Mouse (Mus musculus): ENCODE data around the gene Triap1. TPM values are rescaled to one million over a fixed set of nuclear protein-coding genes. Genes with fewer than 3 reads are reported as not detected.

Gene Triap1
- polyA plus RNA-seq, 1 experiment from 2014 or later = 57.7 TPM

GRCm38 (mm10) chr5:115351348-115351747, 10.3 kb downstream of the Triap1 start:
- H3K9me3 ChIP-seq (ENCODE audit: control insufficient read depth, low read length) = no peaks in the 10 kb centered on the region
- no peaks in the 10 kb centered on the region for H3K36me3 ChIP-seq (ENCODE audit: control insufficient read depth, insufficient read depth, low read length)
- no peak overlapping the region for H3K9ac ChIP-seq (ENCODE audit: low read length)
- H3K27ac ChIP-seq (ENCODE audit: low read depth, low read length) = no peak overlapping the region
- 85% methylated on average over 5 of the region's 5 CpGs for WGBS
- DNase-seq (ENCODE audit: low spot score, missing footprints) (no peak), ATAC-seq (ENCODE audit: low FRiP score) (no peak)
- no peak overlapping the region for H3K4me2 ChIP-seq
- peaks cover 14% of the 10 kb centered on the region for H3K4me1 ChIP-seq (ENCODE audit: control insufficient read depth, insufficient read depth, low read length)
- no peaks in the 10 kb centered on the region for H3K27me3 ChIP-seq (ENCODE audit: control insufficient read depth, insufficient read depth, low read length)
- H3K4me3 ChIP-seq (ENCODE audit: low read depth, low read length) = no peak overlapping the region

GRCm38 (mm10) chr5:115355070-115355469, 14.0 kb downstream of the Triap1 start:
- no peak overlapping the region for H3K4me3 ChIP-seq (ENCODE audit: low read depth, low read length)
- DNase-seq (ENCODE audit: low spot score, missing footprints) = peak; percentile 78
- no peak overlapping the region for H3K9ac ChIP-seq (ENCODE audit: low read length)
- H3K27ac ChIP-seq (ENCODE audit: low read depth, low read length) = no peak overlapping the region
- 65% methylated on average over 13 of the region's 13 CpGs for WGBS
- no peak for ATAC-seq (ENCODE audit: low FRiP score)
- H3K4me2 ChIP-seq = no peak overlapping the region
- H3K4me1 ChIP-seq (ENCODE audit: control insufficient read depth, insufficient read depth, low read length) = no peaks in the 10 kb centered on the region; the same call in 1 of the 2 replicates
- H3K36me3 ChIP-seq (ENCODE audit: control insufficient read depth, insufficient read depth, low read length) = no peaks in the 10 kb centered on the region
- no peaks in the 10 kb centered on the region for H3K27me3 ChIP-seq (ENCODE audit: control insufficient read depth, insufficient read depth, low read length)
- H3K9me3 ChIP-seq (ENCODE audit: control insufficient read depth, low read length) = no peaks in the 10 kb centered on the region

- Histone ChIP-seq H3K36me3 (ENCODE audit: control insufficient read depth, insufficient read depth, low read length) (no peaks in the 10 kb centered on the region), H3K4me3 (ENCODE audit: low read depth, low read length) (no peak overlapping the region), H3K27me3 (ENCODE audit: control insufficient read depth, insufficient read depth, low read length) (no peaks in the 10 kb centered on the region), H3K27ac (ENCODE audit: low read depth, low read length) (no peak overlapping the region), H3K9me3 (ENCODE audit: control insufficient read depth, low read length) (no peaks in the 10 kb centered on the region), H3K4me2 (no peak overlapping the region), H3K9ac (ENCODE audit: low read length) (no peak overlapping the region), H3K4me1 (ENCODE audit: control insufficient read depth, insufficient read depth, low read length) (peaks cover 6% of the 10 kb centered on the region)
- WGBS = 5% methylated on average over 12 of the region's 12 CpGs
- ATAC-seq (ENCODE audit: low FRiP score) (peak; percentile 70), DNase-seq (ENCODE audit: low spot score, missing footprints) (peak; percentile 99)
Measured at GRCm38 (mm10) chr5:115358872-115359271, 17.8 kb downstream of the Triap1 start.

GRCm38 (mm10) chr5:115359438-115359837, 18.4 kb downstream of the Triap1 start:
- peaks cover 6% of the 10 kb centered on the region for H3K4me1 ChIP-seq (ENCODE audit: control insufficient read depth, insufficient read depth, low read length)
- H3K27me3 ChIP-seq (ENCODE audit: control insufficient read depth, insufficient read depth, low read length) = no peaks in the 10 kb centered on the region
- H3K27ac ChIP-seq (ENCODE audit: low read depth, low read length) = no peak overlapping the region
- H3K4me2 ChIP-seq = peak overlapping the region; percentile 6; the same call in 1 of the 2 replicates
- no peak overlapping the region for H3K4me3 ChIP-seq (ENCODE audit: low read depth, low read length)
- ATAC-seq (ENCODE audit: low FRiP score) (no peak), DNase-seq (ENCODE audit: low spot score, missing footprints) (no peak)
- WGBS = 90% methylated on average over 8 of the region's 8 CpGs
- H3K36me3 ChIP-seq (ENCODE audit: control insufficient read depth, insufficient read depth, low read length) = no peaks in the 10 kb centered on the region
- no peak overlapping the region for H3K9ac ChIP-seq (ENCODE audit: low read length)
- no peaks in the 10 kb centered on the region for H3K9me3 ChIP-seq (ENCODE audit: control insufficient read depth, low read length)

GRCm38 (mm10) chr5:115359851-115360372, 18.9 kb downstream of the Triap1 start:
- ATAC-seq (ENCODE audit: low FRiP score) (no peak), DNase-seq (ENCODE audit: low spot score, missing footprints) (no peak)
- H3K27ac ChIP-seq (ENCODE audit: low read depth, low read length) = no peak overlapping the region; the same call in 1 of the 2 replicates
- H3K4me3 ChIP-seq (ENCODE audit: low read depth, low read length) = no peak overlapping the region
- no peak overlapping the region for H3K4me2 ChIP-seq
- no peaks in the 10 kb centered on the region for H3K9me3 ChIP-seq (ENCODE audit: control insufficient read depth, low read length)
- 71% methylated on average over 5 of the region's 5 CpGs for WGBS
- no peaks in the 10 kb centered on the region for H3K27me3 ChIP-seq (ENCODE audit: control insufficient read depth, insufficient read depth, low read length)
- no peaks in the 10 kb centered on the region for H3K36me3 ChIP-seq (ENCODE audit: control insufficient read depth, insufficient read depth, low read length)
- peaks cover 6% of the 10 kb centered on the region for H3K4me1 ChIP-seq (ENCODE audit: control insufficient read depth, insufficient read depth, low read length)
- no peak overlapping the region for H3K9ac ChIP-seq (ENCODE audit: low read length)

- Histone ChIP-seq H3K27ac (ENCODE audit: low read depth, low read length) (no peak overlapping the region; the same call in 1 of the 2 replicates), H3K4me1 (ENCODE audit: control insufficient read depth, insufficient read depth, low read length) (peaks cover 6% of the 10 kb centered on the region), H3K4me3 (ENCODE audit: low read depth, low read length) (no peak overlapping the region), H3K9me3 (ENCODE audit: control insufficient read depth, low read length) (no peaks in the 10 kb centered on the region), H3K4me2 (no peak overlapping the region), H3K36me3 (ENCODE audit: control insufficient read depth, insufficient read depth, low read length) (no peaks in the 10 kb centered on the region), H3K27me3 (ENCODE audit: control insufficient read depth, insufficient read depth, low read length) (no peaks in the 10 kb centered on the region), H3K9ac (ENCODE audit: low read length) (no peak overlapping the region)
- ATAC-seq (ENCODE audit: low FRiP score) (no peak; the same call in 1 of the 2 replicates), DNase-seq (ENCODE audit: low spot score, missing footprints) (peak; percentile 89)
- 31% methylated on average over 7 of the region's 7 CpGs for WGBS
Measured at GRCm38 (mm10) chr5:115362216-115362615, 21.2 kb downstream of the Triap1 start.

GRCm38 (mm10) chr5:115362819-115363714, 22.0 kb downstream of the Triap1 start:
- H3K4me2 ChIP-seq = no peak overlapping the region
- peaks cover 6% of the 10 kb centered on the region for H3K4me1 ChIP-seq (ENCODE audit: control insufficient read depth, insufficient read depth, low read length)
- H3K36me3 ChIP-seq (ENCODE audit: control insufficient read depth, insufficient read depth, low read length) = no peaks in the 10 kb centered on the region
- no peaks in the 10 kb centered on the region for H3K27me3 ChIP-seq (ENCODE audit: control insufficient read depth, insufficient read depth, low read length)
- H3K9ac ChIP-seq (ENCODE audit: low read length) = peak overlapping the region; percentile 44; the same call in 1 of the 2 replicates
- DNase-seq (ENCODE audit: low spot score, missing footprints) (peak; percentile 88), ATAC-seq (ENCODE audit: low FRiP score) (peak; percentile 16; the same call in 1 of the 2 replicates)
- H3K27ac ChIP-seq (ENCODE audit: low read depth, low read length) = peak overlapping the region; percentile 45
- WGBS = 16% methylated on average over 19 of the region's 19 CpGs
- H3K4me3 ChIP-seq (ENCODE audit: low read depth, low read length) = no peak overlapping the region
- H3K9me3 ChIP-seq (ENCODE audit: control insufficient read depth, low read length) = no peaks in the 10 kb centered on the region

- Histone ChIP-seq H3K4me1 (ENCODE audit: control insufficient read depth, insufficient read depth, low read length) (peaks cover 6% of the 10 kb centered on the region), H3K27ac (ENCODE audit: low read depth, low read length) (no peak overlapping the region), H3K4me2 (no peak overlapping the region), H3K9ac (ENCODE audit: low read length) (no peak overlapping the region), H3K36me3 (ENCODE audit: control insufficient read depth, insufficient read depth, low read length) (no peaks in the 10 kb centered on the region), H3K27me3 (ENCODE audit: control insufficient read depth, insufficient read depth, low read length) (no peaks in the 10 kb centered on the region), H3K4me3 (ENCODE audit: low read depth, low read length) (no peak overlapping the region), H3K9me3 (ENCODE audit: control insufficient read depth, low read length) (no peaks in the 10 kb centered on the region)
- 90% methylated on average over 4 of the region's 4 CpGs for WGBS
- ATAC-seq (ENCODE audit: low FRiP score) (no peak), DNase-seq (ENCODE audit: low spot score, missing footprints) (no peak)
Measured at GRCm38 (mm10) chr5:115364782-115365181, 23.8 kb downstream of the Triap1 start.

GRCm38 (mm10) chr5:115371736-115372135, 30.7 kb downstream of the Triap1 start:
- WGBS = 38% methylated on average over 9 of the region's 9 CpGs
- H3K36me3 ChIP-seq (ENCODE audit: control insufficient read depth, insufficient read depth, low read length) = no peaks in the 10 kb centered on the region
- DNase-seq (ENCODE audit: low spot score, missing footprints) = peak; percentile 82
- H3K9ac ChIP-seq (ENCODE audit: low read length) = no peak overlapping the region
- peak overlapping the region; percentile 49 for H3K27ac ChIP-seq (ENCODE audit: low read depth, low read length)
- H3K4me2 ChIP-seq = no peak overlapping the region
- ATAC-seq (ENCODE audit: low FRiP score) = no peak
- peaks cover 2% of the 10 kb centered on the region; the same call in 1 of the 2 replicates for H3K9me3 ChIP-seq (ENCODE audit: control insufficient read depth, low read length)
- H3K4me1 ChIP-seq (ENCODE audit: control insufficient read depth, insufficient read depth, low read length) = peaks cover 12% of the 10 kb centered on the region; the same call in 1 of the 2 replicates
- no peaks in the 10 kb centered on the region for H3K27me3 ChIP-seq (ENCODE audit: control insufficient read depth, insufficient read depth, low read length)
- no peak overlapping the region for H3K4me3 ChIP-seq (ENCODE audit: low read depth, low read length)

Data from midbrain, embryonic 11.5 days (tissue).